Mouse (Mus musculus) right cerebral cortex, postnatal 4 days (tissue): ENCODE data around the gene Gm10134.
"Not testable (repeated sequence)": the region's sequence is repeated elsewhere in the genome, so short reads cannot be mapped to it uniquely, and the experiment has no call there.

Experiments
- DNase-seq: peaks from one replicate; pipeline ENCODE4 v3.0.0-alpha.2; 2022

Gm10134 gene

GRCm38 (mm10) chr2:28505795-28506194 lies at the start of gene Gm10134:
Gm10134 (plus strand) TSS chr2:28506095.
- DNase-seq: no peak

- DNase-seq: no peak
Observed at GRCm38 (mm10) chr2:28456616-28457015, 49.3 kb upstream of the Gm10134 start.

DNA sequence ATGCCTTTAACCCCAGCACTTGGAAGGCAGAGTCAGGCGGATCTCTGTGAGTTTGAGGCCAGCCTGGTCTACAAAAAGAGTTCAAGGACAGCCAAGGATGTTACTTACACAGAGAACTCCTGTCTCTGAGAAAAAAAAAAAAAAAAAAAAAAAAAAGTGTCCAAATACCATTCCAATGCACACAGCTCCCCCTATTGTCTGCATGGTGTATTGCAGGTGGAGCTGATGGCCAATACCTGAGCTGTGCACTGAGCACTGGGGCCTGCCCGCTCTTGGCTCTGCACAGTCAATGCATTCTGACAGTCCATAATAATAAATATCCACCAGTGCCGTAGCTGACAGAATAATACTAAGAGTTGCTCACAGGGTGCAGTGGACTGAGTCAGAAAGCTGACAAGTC lies 42.0 kb upstream of the Gm10134 start:
- peak; percentile 60 for DNase-seq

DNA sequence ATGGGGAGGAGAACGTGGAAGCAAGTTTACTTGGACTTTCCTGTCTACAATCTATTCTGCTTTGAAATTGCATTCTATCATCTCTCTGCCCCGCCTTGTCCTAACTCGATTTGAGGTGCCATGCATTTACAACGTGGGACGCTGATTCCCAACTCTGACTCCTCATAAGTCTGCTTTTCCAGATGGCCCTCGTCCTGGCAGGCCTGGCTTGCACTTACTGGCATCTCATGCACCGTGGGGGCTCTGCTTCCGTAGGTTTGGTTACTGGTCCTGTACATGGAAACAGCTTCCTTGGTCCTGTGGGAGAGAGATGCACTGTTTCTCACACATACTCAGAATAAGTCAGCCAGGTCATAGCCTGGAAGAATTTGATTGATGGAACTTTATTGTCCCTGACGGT lies 41.0 kb upstream of the Gm10134 start:
- no peak for DNase-seq

GRCm38 (mm10) chr2:28465836-28466518 lies 39.9 kb upstream of the Gm10134 start, which contains the start of gene 1700007K13Rik:
1700007K13Rik (minus strand) TSS chr2:28466332.
- peak; percentile 41 for DNase-seq

GRCm38 (mm10) chr2:28467860-28468485 lies 37.9 kb upstream of the Gm10134 start, which contains the start of gene Mrps2:
Mrps2 (plus strand) TSS chr2:28468066.
- peak; percentile 89 for DNase-seq

GRCm38 (mm10) chr2:28468486-28469225 lies 37.2 kb upstream of the Gm10134 start:
- no peak for DNase-seq

DNA sequence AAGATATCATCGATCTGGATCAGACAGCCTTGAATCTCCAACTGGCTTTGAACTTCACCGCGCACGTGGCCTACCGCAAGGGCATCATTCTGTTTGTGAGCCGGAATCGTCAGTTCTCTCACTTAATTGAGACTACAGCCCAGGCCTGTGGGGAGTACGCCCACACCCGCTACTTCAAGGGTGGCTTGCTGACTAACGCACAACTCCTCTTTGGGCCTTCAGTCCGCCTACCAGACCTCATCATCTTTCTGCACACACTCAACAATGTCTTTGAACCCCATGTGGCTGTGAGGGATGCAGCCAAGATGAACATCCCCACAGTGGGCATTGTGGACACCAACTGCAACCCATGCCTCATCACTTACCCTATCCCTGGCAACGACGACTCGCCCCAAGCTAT lies 36.4 kb upstream of the Gm10134 start:
- no peak for DNase-seq

DNA sequence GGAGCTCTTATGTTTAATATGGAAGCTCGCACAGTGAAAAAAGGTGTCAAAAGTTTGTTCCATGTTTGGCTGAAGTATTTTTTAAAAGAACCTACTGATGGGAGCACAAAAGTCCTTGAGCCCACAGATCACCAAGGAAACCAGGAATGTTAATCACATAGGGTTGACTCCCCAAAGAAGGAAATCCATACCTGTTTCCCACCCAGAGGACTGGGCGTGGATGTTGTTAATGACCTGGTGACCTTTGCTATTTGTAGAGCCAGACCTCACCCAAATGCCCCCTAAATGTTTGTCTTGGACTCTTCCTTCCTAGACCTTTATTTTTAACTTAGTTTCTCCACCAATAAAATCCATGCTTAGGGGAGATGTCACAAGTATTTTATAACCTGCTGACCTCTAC lies 35.3 kb upstream of the Gm10134 start:
- DNase-seq: no peak

- not testable (repeated sequence) for DNase-seq
Observed at GRCm38 (mm10) chr2:28472011-28472410, 33.9 kb upstream of the Gm10134 start.

DNA sequence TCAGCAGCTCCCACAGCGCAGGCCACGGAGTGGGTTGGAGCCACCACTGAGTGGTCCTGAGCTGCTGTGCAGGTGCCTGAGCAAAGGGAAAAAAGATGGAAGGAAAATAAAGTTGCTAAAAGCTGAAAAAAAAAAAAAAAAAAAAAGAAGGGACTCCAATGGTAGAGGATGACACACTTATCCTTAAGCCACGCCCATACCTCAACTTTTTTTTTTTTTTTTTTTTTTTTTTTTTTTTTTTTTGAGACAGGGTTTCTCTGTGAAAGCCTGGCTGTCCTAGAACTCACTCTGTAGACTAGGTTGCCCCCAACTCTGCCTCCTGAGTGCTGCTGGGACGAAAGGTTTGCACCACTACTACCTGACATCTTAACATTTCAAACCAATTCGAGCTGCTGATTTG lies 27.9 kb upstream of the Gm10134 start:
- not testable (repeated sequence) for DNase-seq

GRCm38 (mm10) chr2:28479208-28480204 lies 26.4 kb upstream of the Gm10134 start:
- DNase-seq: no peak

- DNase-seq: no peak
Observed at GRCm38 (mm10) chr2:28483861-28484260, 22.0 kb upstream of the Gm10134 start.

DNA sequence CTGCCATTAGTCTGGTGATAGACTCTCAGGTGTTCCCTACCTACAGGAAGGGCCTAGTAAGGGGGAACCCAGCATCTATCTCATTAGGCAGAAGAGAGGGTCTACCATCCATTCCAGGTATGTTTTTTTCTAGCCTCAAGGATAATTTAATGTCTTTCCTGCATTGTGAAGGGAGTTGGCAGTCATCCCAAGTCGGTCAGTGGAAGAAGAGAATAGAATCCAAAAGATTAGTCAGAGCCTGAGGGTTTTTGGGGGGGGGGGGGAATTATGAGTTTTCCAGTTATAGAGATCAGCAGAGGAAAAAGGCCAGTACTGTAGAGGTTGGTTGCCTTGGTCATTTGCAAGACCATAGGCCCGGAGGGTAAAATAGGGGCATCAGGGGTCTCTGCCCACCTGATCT lies 11.4 kb upstream of the Gm10134 start:
- DNase-seq: no peak

- no peak for DNase-seq
Observed at GRCm38 (mm10) chr2:28495207-28495756, 10.6 kb upstream of the Gm10134 start.

GRCm38 (mm10) chr2:28495801-28496595 lies 9.9 kb upstream of the Gm10134 start:
- DNase-seq: no peak

DNA sequence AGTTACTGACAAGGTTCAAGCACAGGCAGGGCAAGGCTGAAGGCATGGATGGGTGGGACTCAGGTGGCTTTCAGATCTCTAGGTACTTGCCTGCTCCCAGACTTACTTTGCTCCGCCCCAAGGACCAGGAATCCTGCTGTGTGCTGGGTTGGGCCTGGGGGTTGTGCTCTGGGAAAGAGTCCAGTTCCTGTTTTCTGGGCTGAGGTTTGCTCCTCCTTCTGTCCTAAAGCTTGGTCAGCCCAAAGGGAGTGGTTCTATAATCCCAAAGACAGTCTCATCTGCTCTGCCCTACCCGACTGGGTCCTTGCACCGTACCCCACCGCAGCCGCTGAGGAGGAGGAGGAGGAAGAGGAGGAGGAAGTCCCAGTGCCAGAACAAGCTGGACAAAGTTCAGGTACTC lies 9.2 kb upstream of the Gm10134 start, which contains the start of gene Gbgt1:
Gene Gbgt1, plus strand, starts transcription at position 221 of the 400 bp plus-strand sequence.
- no peak for DNase-seq

- no peak for DNase-seq
Observed at GRCm38 (mm10) chr2:28497561-28497960, 8.3 kb upstream of the Gm10134 start.

DNA sequence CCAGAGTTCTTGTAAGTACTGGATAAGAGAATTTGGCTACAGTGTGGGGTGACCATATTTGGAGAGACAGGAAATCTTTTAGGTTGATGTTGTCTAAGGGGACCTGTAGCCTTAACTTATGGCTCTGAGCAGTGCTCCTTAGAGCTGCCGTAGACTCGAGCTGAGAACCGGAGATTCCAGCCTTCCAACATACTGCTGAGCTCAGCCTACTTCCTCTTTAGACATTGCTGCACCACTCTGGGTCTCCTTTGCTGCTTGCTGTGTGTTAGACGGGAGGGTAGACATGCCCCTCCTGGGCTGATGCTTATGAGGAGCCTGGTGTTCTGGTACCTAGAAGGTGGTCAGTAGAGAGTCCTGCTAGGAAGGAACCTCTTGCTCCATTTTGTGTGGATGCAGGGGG lies 7.5 kb upstream of the Gm10134 start:
- DNase-seq: no peak

GRCm38 (mm10) chr2:28502987-28503386 lies 2.9 kb upstream of the Gm10134 start:
- no peak for DNase-seq

DNA sequence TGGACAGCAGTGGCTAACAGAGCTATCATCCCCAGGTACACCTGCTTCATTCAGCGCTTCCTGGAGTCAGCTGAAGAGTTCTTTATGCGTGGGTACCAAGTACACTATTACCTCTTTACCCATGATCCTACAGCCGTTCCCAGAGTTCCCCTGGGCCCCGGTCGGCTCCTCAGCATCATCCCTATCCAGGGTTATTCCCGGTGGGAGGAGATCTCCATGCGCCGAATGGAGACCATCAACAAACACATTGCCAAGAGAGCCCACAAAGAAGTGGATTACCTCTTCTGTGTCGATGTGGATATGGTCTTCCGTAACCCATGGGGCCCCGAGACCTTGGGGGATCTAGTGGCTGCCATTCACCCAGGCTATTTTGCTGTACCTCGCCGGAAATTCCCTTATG lies 1.2 kb upstream of the Gm10134 start:
- DNase-seq: no peak
